Mouse (Mus musculus) layer of hippocampus, postnatal 25 days (tissue): ENCODE measurements around the gene Dip2a. TPM values are rescaled to one million over a fixed set of nuclear protein-coding genes. Genes with fewer than 3 reads are reported as not detected.

ENCODE experiments used
- DNase-seq, 2 experiments: peaks; one replicate each; pipeline ENCODE4 v3.0.0; 2022; ENCODE audit warnings: mixed read lengths in 2 of 2, low spot score in 1 of 2; ENCODE audit errors: extremely low spot score in 1 of 2
- total RNA-seq, 2 experiments: library from RNA; stranded (reverse); gene quantifications; 2 replicates each; pipeline ENCODE4 v1.2.3; 2021

The Dip2a gene
- total RNA-seq: 10 to 100 TPM; 55.2 to 56.6 TPM

- peak; percentile 90 to 91 for DNase-seq
Measured at GRCm38 (mm10) chr10:76344711-76345539, at the start of gene Dip2a. Gene Dip2a, minus strand, starts transcription at chr10:76345291.

- DNase-seq: no peak
Measured at GRCm38 (mm10) chr10:76392596-76392995, 47.5 kb upstream of the Dip2a start.

GRCm38 (mm10) chr10:76391786-76392185 lies 46.7 kb upstream of the Dip2a start:
- peak in 1 of 2 experiments; percentile 38 for DNase-seq

- no peak for DNase-seq
Measured at GRCm38 (mm10) chr10:76391166-76391565, 46.1 kb upstream of the Dip2a start.

GRCm38 (mm10) chr10:76374981-76375380 lies 29.9 kb upstream of the Dip2a start:
- no peak for DNase-seq

GRCm38 (mm10) chr10:76371736-76372135 lies 26.6 kb upstream of the Dip2a start:
- DNase-seq: no peak

- no peak for DNase-seq
Measured at GRCm38 (mm10) chr10:76368766-76369165, 23.7 kb upstream of the Dip2a start.

- no peak for DNase-seq
Measured at GRCm38 (mm10) chr10:76363233-76363632, 18.1 kb upstream of the Dip2a start.

GRCm38 (mm10) chr10:76358468-76358867 lies 13.4 kb upstream of the Dip2a start:
- peak in 1 of 2 experiments; percentile 33 for DNase-seq

GRCm38 (mm10) chr10:76357286-76357875 lies 12.3 kb upstream of the Dip2a start:
- DNase-seq: no peak

GRCm38 (mm10) chr10:76354974-76355373 lies 9.9 kb upstream of the Dip2a start:
- DNase-seq: no peak

GRCm38 (mm10) chr10:76353986-76354385 lies 8.9 kb upstream of the Dip2a start:
- DNase-seq: no peak

GRCm38 (mm10) chr10:76351953-76352352 lies 6.9 kb upstream of the Dip2a start:
- no peak for DNase-seq

- DNase-seq: peak in 1 of 2 experiments; percentile 59
Measured at GRCm38 (mm10) chr10:76346589-76346988, 1.5 kb upstream of the Dip2a start.

- DNase-seq: no peak
Measured at GRCm38 (mm10) chr10:76346043-76346491, 976 bp upstream of the Dip2a start.

GRCm38 (mm10) chr10:76345540-76345902 lies 430 bp upstream of the Dip2a start:
- no peak for DNase-seq

GRCm38 (mm10) chr10:76334350-76334749 lies 10.7 kb downstream of the Dip2a start:
- DNase-seq: no peak

GRCm38 (mm10) chr10:76332040-76332439 lies 13.1 kb downstream of the Dip2a start:
- no peak for DNase-seq

GRCm38 (mm10) chr10:76329093-76329492 lies 16.0 kb downstream of the Dip2a start:
- no peak for DNase-seq

GRCm38 (mm10) chr10:76328574-76328973 lies 16.5 kb downstream of the Dip2a start:
- no peak for DNase-seq

- peak in 1 of 2 experiments; percentile 42 for DNase-seq
Measured at GRCm38 (mm10) chr10:76326304-76327006, 18.6 kb downstream of the Dip2a start.
